Mouse (Mus musculus): Measurements from ENCODE around the gene Xylt1.

Xylt1 gene

DNA sequence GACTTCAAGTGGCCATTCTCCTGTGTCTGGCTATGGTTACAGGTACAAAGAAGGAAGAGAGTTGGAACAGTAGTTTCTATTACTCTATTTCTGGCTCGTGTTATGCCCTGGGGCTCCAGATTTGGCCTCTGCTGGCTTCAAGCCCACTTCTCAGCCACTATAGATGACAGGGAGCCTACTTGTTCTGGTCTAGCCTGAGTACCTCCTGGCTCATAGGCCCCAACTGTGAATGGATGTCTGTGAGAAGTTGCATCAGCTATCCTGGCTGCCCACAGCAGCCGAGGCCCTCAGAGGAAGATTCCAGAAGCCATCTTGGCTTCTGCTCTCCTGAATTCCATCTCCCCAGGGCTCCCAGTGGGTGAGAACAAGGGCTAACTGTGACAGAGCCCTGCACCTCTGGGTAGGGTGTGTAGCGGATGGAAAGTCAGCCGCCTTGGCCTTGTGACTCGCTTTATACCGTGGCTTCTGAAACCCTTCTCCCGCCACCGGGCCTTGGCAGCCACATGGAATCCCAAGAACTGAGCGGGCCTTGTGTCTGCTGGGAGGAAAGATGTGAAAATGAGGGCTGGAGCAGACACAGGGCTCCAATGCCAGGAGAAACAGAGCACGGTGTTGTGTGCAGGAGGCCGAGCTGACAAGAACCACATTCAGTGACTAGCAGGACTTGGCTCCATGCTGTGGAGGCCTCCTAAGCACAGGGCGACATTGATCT is 55.1 kb downstream of the Xylt1 start:
- DNase-seq (ENCODE audit: low spot score), result no peak

DNA sequence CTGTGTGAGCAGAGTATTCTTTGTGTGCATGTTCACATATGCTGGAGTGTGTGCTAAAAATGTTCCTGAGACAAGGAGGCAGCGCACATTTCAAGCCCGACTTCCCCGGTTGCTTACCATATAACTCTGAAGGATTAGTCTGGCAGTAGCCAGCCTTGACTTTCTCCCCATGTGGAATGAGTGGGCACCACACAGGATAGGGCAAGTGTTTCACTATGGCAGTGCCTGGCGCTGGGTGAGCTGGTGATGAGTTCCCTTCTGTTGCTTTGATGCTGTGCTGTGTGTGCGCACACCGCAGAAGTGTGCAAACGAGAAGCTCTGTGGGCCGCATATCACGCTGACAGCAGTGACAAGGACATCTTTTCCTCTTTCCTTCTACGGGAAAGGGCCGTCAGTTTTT is 56.1 kb downstream of the Xylt1 start:
- DNase-seq (ENCODE audit: low spot score), result no peak

DNA sequence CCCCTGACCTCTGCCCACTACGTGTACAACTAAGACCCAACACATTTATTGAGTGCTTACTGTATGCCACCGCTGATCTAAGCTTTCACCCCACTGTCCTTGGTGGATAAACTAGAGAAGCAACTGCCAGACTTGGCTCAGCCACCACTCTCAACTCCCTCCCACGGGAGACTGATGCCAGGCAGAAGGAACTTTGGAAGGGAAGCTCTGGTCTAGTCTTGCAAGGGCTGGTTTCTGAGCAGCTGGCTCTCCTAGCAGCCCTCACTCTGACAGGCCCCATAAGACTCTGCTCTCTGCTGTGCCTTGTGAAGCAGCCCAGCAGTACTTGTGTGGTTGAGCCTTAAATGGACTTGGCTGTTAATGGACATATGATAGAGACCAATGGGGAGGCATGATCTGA is 60.2 kb downstream of the Xylt1 start:
- no peak for DNase-seq (ENCODE audit: low spot score)

DNA sequence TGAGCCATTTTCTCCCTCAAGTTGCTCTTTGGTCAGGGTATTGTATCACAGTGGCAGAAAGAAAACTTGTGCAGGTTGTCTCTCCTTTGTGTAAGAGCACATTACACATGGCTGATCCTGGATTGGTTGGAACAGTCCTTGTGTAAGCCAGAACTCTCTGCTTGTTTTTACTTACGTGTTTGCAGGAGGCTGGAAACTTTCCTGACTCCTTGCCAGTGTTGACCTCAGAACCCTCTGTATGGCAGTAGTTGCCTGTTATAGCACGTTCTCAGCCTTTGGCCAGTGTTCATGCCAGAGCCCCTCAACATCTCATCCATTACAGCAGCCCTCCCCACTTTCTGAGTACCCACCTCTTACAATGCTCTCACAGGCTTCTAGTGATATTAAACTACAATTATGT is 61.9 kb downstream of the Xylt1 start:
- DNase-seq (ENCODE audit: low spot score), result no peak

DNA sequence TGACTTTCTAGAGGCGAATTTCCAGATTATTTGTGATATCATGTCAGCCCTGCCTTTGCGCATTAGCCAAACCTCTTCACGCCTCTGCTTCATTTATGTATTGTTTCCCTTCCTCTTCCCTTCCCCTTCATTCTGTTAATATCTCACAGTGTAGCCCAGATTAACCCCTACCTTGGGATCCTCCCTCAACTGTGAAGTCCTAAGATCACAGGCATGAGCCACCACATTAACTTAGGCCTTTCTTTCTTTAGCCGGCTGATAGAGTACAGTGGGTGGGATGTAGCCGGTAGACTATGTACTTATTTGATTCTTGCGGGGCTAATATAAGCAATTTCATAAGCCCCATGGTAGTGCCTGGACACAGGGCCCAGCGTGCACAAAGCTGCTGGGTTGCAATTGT is 62.4 kb downstream of the Xylt1 start:
- no peak for DNase-seq (ENCODE audit: low spot score)

DNA sequence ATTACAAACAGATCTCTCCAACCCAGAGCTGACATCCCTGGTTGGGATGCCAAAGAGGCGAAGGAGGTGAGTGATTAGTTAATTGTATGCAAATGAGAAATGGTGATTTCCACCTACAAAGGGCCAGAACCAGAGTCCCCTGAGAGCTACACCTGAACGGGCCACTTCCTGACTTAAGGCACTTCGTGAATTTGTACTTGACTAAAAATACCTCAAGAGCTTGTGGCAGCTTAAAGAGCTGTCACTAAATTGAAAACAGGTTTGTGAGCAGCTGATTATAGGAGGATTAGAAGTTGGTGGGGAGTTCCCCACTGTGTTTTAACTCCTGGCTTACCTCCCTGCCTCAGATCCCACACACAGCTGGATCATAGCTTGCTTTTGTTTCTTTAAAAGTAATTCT is 64.7 kb downstream of the Xylt1 start:
- DNase-seq (ENCODE audit: low spot score), result no peak

DNA sequence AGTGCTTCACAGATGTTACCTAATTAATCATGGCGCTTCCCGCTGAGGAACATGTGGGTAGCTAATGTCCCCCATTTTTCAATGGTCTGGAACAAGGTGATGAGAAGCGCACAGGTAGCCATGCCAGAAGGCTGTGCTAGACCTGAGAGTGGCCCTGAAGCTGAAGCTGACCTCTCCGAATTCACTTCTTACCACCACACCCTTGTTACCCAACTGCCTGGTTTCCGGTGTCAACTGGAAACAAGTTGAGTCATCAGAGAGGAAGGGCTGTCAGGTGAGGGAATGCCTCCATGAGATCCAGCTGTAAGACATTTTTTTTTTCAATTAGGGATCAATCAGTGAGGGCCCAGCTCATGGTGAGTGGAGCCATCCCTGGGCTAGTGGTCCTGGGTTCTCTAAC is 68.8 kb downstream of the Xylt1 start:
- DNase-seq (ENCODE audit: low spot score), result no peak

DNA sequence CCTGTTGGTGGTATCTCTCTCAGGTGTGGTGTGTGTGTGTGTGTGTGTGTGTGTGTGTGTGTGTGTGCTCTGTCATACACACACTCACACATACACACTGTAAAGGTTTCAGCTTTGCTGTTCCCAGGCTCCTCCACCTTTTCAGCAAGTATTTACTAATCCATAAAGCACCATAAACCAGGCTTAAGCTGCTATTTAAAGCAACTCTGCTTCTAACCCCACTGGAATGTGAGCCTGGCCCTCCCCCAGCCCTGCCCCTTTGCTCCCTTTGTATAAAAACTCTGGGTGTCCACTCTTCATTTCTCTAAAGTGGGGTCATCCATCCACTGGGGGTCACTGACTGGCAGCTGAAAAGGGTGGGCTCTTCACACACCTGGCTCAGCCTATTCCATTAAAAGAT is 70.4 kb downstream of the Xylt1 start:
- no peak for DNase-seq (ENCODE audit: low spot score)

DNA sequence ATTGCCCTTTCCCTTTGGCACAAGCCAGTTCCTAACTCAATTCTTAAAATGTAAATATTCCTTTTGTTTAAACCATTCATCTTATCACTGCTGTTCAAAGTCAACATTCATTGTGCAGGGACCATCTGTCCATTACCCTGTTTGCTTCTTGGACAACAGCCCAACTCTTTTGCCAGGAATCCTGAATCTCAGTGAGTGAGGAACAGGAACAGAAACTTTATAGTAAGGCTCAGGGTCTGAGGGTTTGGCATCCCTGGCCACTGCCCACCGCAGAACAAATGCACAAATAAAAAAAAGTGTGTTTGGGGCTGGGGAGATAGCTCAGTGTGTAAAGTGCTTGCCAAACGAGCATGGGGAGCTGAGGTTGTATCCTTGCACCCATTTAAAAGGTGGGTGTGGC is 71.5 kb downstream of the Xylt1 start:
- DNase-seq (ENCODE audit: low spot score), result no peak

DNA sequence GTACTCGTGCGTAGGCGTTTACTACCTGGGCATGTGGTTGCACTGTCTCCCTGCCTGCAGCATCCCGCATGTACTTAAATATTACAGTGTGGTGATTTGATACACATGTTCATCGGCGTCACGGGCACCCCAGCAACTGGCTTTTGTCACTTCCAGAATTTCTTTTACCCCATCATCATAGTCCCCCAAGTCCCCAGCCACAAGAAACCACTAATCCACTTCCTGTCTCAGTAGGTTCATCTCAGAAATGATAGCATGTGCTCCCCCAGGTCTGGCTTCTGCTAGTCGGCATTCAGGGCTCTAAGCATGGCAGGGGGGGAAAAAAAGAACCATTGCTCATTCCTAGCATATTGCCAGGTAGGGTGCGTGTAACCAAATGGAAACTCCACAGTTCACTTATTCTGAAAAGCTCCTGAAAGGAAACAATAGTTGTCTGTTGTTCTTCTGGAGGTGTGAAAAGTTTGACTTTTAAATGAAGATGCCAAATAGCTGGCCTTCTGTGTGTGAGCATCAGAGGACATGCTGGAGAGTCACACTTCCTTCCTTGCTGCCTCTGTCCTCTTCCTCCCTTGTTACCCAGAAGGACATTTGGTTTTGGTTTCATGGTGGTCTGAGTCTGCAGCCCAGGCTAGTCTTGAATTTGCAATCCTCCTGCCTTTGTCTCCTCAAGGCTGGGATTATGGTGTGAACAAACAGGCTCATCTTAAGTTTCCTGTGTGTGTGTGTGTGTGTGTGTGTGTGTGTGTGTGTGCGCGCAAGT is 74.2 kb downstream of the Xylt1 start:
- no peak for DNase-seq (ENCODE audit: low spot score)

DNA sequence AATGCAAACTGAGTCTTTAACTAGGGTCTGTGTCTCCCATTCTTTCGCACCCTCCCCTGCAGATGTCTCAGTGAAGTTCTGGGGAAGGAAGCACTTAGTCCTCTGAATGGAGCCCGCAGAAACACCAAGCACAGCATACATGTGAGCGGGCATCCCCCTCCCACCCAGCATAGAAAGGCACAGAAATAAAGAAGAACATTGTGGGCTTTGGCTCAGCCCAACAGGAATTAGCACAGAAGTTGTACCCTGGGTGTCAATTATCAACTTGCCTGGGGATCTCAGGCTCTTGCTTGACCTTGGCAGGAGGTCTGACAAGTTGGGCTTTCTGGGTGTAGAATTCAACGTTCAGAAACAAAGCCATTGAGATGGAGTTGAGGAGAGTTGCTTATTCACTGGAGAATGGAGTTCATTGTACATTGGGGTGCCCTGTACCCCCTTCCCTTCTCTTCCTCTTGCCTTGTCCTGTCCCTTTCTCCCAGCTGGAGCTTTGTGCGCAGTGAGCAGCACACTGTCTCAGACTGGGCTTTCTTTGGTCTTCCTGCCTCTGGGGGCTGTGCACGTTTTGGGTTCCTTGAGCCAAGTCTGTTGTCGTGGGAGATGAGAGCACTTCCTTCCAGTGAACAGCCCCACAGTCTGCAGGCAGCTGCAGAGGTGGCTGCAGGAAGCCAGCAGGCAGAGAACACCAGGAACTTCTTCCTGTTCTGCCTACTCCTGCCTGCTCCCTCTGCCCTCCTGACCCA is 81.6 kb downstream of the Xylt1 start:
- DNase-seq (ENCODE audit: low spot score), result no peak

DNA sequence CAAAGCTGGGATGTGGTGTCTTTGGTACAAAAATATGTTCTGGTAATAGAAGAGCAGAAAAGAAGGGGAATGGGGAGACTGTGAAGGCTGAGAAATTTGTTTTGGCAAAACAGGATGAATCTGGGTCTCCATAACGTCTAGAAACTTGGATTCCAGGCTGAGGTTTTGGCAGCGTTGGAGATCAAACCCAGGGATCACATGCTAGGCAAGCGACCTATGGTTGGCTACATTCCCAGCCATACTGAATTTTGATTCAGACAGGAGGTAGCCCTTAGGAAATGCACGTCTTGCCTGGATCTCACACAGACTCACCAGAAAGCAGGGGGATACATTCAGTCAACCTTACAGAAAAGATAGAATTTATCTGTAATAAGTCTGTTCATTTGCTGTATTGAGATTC is 84.2 kb downstream of the Xylt1 start:
- DNase-seq (ENCODE audit: low spot score), result no peak

DNA sequence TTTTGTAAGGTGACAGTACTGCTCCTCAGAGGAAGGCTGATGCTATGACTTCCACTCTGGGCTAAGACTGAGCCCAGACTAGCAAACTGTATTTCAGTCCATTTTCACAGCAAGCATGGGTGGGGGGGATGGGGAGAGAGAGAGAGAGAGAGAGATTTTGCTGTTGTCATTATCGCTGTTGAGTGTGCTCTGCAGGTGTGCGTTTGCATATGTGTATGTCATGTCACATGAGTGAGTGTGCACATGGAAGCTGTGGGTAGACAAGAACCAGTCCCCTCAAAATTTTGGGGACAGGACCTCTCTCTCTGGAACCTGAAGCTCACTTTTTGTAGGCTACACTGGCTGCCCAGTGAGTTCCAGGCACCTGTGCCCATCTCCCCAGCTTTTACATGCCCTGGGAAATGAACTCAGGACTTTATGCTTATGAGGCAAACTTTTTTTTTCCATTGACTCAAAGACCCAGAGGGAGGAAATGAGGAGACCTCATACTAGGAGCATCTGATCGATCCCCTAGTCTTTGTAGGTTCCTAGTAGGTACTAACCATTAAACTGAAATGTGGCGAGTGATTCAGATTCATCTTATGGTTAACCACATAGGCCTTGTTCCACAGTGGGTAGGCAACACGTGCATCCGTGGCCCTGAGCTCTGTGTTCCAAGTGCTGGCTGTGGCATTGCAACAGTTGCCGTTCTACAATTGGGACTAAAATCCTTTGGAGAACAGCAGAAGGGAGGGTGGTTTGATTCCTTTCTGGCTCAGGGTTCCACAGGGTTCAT is 85.4 kb downstream of the Xylt1 start:
- no peak for DNase-seq (ENCODE audit: low spot score)

DNA sequence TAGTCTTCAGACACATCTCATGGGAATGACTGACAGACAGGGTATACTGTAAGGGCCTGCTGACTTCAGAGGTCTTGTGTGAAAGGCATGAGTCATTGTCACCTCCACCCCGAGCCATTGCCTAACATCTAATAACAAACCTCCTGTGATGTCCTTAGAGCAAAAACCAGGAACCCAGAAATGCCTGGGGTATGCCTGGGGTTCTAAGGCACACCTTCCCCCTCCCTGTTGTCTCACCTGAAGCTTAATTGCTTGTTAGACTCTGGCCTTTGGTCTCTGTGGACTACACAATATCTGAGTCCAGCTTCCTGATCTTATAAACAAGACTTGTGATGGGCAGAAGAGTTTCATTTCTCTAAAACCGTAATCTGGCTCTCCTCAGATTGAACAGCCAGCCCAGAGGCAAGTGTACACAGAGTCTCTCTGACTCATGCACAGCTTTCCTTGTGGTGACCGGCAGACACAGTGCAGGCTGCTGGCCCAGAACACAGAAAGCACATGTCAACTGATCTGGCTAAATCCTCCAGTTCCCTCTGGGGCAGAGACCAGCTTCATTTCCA is 89.5 kb downstream of the Xylt1 start:
- no peak for DNase-seq (ENCODE audit: low spot score)

DNA sequence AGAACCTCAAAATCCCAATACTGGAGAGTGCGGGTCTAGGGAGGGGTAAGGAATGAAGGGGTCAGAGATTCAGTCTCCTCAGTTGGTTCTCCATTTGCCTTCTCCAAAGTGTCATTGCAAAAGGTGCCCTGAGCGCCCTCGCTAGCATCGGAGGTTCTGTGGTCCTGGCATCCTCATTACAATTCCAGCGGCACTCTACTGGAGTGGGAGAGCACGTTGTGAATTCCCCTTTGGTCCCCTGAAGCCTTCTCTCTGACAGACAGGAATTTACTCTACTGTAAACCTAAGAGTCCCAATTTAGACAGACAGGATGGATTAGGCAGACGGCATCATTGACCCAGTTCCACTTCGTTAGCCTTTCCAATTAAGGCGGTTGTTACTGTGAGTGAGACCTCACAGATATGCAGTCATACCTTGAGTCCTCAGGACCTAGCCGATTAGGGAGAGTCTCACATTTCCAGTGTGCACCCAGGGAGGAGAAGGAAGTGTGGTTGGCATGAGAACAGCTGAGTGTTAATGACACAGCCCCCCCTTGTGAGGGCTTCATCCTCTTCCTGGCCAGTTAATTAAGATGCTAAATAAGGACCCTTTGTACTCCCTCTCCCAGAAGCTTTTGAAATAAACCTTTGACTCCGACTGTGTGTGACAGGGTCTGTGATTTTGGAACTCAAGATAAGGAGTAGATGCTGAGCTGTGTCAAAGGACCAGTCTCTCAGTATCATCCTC is 91.4 kb downstream of the Xylt1 start:
- no peak for DNase-seq (ENCODE audit: low spot score)

DNA sequence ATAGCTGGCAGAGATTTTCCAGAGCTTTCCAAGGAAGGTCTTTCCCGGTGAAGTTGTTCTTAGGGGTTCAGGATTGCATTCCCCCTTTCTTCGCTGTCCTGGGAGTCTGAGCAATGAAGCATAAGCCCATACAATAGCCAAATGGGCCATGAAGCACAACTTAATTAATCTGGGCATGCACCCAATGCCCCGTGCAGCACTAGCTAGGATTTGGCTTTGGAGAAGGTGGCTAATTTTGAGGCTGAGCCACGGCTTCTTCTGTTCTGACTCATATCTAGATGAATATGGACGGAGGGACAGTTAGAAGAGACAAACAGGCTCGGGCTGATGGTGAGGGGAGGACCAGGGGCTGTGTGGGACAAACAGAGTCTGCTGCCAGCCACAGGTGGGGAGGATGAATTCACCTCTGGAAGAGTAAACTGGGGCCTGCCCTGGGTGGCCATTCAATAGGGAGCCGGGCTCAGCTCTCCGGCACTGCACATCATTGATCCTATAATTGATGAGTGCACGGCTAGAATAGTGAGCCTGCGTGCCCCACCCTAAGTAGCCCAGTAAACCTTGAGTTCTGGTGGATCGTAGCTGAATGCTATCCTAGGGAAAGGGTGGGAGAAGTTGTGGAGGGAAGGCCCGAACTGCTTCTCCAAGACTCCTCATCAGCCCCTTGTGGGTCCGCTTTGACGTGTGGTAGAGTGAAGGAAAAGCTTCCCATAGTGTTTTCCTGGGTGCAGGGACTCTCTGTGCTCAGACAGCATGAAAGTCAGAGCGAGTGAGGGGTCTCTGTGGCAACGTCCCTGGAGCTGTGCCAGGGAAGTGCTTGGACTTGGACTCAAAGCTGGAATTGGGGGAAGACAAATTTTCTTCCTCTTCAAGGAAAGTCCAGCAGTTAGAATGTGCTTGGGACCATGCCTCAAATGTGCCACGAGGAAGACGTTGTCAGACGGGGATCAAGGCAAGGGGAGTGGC is 92.3 kb downstream of the Xylt1 start:
- no peak for DNase-seq (ENCODE audit: low spot score)

DNA sequence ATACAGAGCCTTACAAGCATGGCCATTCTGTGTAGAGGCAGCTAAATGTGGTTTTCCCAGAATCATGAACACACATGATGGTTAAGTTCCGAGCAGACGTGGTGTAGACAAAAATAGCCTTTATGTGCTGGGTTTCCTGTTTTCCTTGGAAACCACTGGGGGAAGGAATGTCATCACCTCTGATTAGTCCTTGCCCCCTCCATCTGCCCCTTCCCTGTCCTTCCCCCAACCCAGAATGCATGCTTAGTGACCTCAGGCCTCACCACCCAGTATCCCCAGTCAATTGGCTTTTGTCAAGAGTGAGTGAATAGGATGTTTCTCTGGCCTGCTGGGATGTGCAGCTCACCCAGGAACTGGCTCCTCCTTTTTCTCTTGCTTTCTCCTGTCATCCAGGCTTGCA is 93.5 kb downstream of the Xylt1 start:
- no peak for DNase-seq (ENCODE audit: low spot score)

DNA sequence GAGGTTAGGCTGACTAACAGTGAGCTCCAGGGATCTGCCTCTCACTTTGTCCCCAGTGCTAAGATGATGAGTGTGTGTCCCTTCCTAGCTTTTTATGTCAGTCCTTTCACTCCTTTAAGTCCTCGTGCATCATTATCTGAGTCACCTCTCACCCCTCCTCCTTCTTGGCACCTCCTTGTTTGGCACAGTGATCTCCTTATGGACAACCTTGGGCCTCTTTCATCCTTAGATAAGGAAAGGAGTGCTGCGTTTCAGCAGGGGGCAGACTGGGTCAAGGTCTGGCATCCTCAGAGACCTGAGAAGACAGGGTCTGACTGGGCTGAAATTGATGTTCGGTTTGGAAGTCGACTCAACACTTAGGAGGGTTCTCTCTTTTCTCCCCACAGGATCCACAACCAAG is 94.3 kb downstream of the Xylt1 start:
- no peak for DNase-seq (ENCODE audit: low spot score)

DNA sequence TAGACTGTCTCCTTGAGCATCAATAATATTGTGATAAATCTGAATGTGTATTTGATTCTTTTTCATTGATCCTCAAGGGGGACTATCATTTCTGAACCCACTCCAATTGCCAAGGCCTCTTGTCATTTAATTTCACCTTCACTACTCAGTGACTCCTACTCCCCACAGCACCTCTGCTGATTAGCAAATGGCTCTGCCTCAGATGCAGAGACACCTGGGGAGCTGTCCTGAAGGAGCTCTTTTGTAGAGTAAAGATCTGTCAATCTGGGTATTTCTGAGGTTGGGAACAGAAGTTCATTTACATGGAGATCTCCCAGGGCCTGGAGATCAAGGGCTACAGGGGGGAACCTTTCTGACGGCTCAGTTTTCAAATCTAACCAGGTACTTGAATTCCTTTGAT is 98.2 kb downstream of the Xylt1 start:
- no peak for DNase-seq (ENCODE audit: low spot score)

DNA sequence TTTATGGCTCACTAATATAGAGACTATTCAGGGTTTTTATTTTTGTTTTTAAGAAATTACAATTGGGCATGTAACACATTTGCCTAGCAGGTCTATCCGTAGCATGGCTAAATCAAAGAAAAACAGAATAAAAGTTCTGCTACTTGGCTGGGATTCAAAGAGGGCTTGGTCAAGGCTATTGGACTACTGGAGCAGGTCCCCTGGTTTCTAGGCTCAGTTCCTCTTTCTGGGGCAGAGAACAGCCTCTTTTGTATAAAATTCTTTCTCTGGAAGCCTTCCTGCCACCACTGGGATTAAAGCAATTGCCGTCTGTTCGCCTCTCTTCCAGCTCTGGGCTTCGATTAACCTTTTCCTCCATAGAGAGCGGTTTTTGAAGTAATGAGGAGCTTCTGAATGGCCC is 100.1 kb downstream of the Xylt1 start:
- DNase-seq (ENCODE audit: low spot score), result no peak
